Mouse (Mus musculus) adrenal gland, adult (tissue): ENCODE results near the gene Hist1h3c.
"Not testable (repeated sequence)": the region's sequence is repeated elsewhere in the genome, so short reads cannot be mapped to it uniquely, and the experiment has no call there.

Source experiments
- DNase-seq, 2 experiments: peaks; one replicate each; pipeline ENCODE4 v3.0.0; 2022 to 2023; ENCODE audit warnings: low spot score in 1 of 2; ENCODE audit not compliant: inconsistent age in 2 of 2

The Hist1h3c gene

DNA sequence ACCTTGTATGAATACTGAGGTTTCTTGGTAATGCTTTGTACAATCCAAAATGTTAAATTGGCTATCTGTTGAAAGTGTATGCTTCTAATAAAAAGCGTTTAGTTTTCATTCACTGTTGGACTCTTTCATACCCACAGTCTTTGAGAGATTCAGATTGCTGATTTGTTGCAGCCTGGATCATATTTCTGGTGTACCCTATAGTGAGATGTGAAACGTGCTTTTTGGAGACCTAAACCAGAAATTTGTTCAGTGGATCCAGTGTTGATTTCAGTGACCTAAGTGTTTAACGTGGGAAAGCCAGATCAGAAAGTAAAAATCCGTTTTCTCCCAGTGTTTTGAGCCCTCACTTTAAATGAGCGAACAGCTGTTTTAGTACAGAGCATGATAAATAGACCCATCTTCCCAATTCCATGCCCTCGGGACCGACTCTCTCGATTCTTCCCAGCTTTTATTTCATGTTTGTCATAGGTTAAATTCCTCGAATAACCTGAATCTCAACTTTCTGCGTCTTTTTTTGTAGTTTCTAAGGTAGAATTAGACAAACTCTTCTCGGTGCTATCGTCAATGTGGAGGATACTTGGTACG, 5.1 kb downstream of the Hist1h3c start:
- DNase-seq: no peak

DNA sequence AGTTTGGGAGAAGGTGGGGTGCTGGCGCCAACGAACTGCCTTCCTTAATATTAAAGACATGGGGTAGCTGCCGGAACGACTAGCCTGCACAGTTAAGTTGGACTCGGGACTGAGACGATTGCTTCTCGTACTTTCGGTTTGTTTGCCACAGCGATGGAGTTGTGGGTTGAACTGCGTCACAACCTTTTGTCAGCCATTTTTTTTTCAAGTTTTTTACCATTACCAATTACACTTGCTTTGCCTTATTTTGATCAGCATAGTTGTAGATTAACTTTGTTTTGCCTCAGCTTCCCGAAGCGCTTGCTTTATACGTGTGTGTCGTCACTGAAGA, 5.5 kb downstream of the Hist1h3c start:
- no peak for DNase-seq

DNA sequence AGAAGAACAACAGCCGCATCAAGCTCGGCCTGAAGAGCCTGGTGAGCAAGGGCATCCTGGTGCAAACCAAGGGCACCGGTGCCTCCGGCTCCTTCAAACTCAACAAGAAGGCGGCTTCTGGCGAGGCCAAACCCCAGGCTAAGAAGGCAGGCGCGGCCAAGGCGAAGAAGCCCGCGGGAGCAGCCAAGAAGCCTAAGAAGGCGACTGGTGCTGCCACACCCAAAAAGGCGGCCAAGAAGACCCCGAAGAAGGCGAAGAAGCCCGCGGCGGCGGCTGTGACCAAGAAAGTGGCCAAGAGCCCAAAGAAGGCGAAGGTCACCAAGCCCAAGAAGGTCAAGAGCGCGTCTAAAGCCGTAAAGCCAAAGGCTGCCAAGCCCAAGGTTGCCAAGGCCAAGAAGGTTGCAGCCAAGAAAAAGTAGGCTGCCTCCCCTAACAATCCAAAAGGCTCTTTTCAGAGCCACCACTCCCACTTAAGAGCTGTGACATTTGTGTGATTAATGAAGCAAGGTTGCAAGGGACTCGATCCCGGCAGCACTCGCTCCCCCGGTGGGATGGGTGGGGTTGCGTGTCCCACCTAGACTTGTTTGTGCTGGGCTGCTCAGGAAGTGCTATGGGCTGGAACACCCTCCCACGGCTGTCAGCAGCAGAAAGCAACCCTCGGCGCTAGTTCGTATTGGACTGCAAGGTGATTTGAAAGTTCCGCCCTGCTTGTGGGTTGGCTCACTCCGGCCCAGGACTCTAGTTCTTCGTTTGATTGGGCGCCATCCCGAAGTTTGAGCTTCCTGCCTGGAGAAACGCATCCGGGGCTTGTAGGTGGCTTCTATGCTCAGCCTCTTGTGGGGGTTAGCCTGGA, 6.1 kb downstream of the Hist1h3c start:
- peak; percentile 96 to 98 for DNase-seq

DNA sequence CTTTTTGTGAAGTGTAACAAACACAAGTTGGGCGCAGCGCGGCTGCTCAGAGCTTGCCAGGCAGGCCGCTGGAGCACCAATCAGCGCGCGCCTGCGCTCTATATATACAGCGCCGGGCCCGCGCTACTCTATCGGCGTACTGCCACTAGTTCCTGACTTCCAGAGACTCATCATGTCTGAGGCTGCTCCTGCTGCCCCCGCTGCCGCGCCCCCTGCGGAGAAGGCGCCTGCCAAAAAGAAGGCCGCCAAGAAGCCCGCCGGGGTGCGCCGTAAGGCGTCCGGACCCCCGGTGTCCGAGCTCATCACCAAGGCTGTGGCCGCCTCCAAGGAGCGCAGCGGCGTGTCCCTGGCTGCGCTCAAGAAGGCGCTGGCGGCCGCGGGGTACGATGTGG, 6.7 kb downstream of the Hist1h3c start, which contains the start of gene Hist1h1c:
TSS of gene Hist1h1c (plus strand) at position 132 of the 392 bp plus-strand sequence.
- DNase-seq: peak; percentile 94 to 98

DNA sequence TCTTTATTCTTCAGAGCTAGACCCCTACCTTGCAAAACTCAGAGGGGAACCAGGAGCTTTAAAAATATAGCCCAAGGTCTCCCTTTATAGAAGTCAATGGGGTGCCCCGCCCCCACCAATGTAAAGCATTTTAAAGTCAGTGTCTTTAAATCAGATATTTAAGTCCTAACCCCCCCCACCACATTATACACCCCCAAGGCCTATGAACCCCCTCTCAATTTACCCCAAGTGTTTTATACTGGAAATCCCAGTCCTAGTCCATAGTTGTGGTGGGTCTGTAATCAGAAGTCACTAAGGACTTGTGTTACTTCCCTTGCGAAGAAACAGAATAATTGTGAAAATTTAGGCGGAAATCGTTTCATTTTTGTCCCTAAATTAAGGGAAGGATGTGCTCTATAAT, 7.4 kb downstream of the Hist1h3c start:
- peak in 1 of 2 experiments; percentile 57 for DNase-seq

DNA sequence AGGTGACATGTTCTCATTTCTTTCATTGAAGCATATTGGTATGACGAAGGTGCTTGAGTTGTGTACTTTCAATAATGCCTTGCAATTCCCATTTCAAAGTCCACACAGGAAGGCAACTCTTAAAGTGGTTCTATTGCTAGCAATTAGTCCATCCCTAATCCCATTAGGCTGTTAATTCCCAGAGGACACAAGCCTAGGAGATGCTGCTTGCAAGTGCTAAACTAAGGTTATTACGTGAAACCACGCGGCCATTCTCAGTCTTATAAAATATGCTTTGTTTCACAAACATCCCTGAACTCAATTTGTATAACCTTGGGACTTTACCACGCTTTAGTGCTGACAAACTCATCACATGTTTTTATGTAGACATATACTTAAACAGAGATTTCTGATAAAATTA, 8.3 kb downstream of the Hist1h3c start:
- DNase-seq: no peak

DNA sequence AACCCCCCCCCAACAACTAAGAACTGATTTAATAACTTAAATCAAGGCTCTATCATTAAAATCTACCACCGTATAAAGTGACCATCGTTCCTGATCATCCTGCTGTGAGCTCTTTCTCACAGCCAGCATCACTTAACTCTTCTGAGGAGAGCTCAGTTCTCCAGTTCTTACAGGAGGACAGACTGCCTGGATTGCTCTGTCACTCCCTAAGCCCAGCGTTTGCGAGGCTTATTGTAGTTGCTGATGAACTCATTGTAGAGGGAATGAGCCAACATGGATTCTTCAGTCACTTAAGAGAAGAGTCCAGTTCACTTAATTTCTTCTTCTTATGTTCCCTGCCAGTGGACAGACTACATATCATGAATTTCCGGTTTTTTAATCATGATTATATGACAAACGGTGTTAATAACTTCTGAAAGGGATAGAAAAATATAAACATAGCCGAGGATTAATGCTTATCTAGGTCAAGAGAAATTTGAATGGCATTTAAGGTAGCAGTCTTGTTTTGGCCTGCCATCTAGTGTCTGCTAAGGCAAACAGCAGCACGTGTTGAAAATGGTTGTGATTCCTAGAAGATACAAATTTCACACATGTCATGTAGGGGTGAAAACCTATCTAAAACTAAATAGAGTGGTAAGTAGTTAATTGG, 13.1 kb downstream of the Hist1h3c start:
- peak in 1 of 2 experiments; percentile 74 for DNase-seq

DNA sequence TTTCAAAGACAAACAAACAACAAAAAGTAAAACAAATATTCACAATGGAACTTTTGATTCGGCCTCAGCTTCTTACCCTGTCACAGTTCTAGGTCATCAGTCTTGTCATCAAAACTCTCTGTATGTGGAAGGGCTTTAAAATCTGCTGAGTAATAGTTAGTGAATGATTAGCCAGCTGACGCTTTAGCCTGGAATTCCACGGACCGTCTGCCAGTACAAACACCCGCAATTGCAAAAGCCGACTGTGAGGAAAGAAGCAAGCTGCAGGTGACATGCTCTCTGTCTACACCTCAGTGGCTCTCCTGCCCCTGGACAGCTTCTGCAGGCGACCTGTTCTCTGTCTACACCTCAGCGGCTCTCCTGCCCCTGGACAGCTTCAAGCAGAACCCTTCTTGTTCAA, 14.9 kb downstream of the Hist1h3c start:
- DNase-seq: peak in 1 of 2 experiments; percentile 75

DNA sequence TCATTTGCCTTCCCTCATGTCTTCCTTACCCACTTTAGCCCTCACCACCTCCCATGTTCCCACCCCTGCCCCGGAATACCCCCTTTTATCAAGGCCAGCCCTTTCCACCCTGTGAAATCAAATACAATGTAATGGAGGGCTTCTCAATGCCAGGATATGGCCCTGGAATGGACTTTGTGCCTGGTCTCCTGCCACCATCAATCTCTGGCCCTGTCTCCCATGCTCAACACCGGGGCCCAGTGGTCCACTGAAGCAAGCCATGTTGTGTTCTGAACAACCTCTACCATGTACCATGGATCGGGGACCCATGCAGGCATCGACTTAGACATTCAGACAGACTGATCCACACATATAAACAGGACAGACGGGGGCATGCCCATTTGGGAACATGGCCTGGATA, 15.7 kb downstream of the Hist1h3c start:
- no peak for DNase-seq

DNA sequence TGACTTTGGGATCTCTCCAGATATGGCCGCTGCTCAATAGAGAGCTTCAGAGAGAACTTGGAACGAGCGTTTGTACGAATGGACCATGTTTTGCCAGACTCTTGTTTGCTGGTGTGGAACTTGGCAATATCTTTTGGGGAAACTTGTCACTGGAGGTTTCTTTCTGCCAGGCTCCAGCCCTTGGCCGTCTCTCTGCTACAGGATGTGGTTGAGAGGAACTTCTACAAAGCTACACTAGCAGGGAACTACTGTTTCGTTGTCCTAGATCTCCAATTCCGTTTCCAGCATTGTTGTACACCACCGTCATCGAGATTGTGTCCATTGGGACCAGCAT, 16.2 kb downstream of the Hist1h3c start:
- DNase-seq: no peak

DNA sequence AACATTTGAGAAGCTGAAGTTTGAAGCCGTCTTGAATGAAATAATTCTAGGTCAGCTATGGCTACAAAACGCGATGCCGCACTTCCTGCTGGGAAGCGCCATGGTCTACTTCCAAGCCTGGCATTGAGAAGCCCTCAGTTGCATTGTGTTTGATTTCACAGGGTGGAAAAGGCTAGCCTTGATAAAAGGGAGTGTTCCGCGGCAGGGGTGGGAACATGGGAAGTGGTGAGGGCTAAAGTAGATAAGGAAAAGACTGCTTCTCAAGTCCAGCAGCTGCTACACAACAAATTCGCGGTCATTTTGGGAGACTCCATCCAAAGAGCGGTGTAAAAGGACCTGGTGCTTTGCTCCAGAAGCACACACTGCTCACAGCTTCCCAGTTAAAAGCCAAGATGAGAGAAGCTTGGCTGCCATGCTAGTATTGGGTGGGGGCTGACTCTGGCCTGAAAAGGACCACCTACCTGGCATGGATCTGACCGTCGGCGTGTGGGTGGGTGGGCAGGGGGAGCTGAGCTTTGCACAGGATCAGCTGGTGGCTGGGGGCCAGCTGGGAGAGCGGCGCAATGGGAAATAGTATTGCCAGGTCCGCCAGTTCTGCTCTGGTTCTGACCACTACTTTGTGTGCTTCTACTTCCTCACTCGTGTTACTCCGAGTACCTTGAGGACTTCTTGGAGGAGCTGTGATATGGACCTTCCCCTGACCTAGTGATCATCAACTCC, 16.8 kb downstream of the Hist1h3c start:
- no peak for DNase-seq

DNA sequence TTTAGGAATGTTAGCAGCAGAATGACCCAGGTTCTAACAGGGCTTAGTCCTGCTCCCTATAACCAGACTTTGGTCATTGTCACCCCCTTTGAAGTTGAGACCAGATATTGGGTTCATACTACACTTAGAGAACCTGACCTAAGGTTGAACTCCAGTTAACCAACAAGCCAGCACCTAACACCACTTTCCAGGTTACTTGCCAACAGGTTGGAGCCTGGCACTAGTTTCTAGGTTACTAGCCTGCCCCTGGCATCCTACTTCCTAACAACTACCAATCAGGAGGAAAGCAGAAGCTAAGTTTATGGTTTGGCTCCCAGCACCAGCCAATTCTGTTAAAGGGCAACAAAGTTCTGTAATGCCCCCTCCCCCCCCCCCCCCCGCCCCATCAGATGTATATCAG, 20.2 kb downstream of the Hist1h3c start:
- DNase-seq: no peak

DNA sequence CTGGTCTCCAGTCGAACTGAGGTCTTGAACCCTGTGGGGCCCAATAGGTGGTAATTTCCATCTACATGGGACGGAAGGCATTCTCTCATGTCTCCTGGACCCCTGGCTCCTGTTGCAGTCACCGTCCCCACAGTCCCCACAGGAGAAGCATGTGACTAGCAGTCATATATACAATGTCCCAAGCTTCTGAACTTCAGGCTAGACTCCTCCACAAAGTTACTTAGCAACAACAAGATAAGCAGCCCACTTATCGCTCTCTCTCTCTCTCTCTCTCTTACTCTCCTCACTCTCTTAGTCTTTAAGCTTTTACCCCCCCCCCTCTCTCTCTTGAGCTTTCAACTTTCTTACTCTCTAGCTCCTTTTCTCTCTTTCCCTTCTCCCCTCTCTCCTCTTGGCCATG, 21.2 kb downstream of the Hist1h3c start:
- DNase-seq: no peak

DNA sequence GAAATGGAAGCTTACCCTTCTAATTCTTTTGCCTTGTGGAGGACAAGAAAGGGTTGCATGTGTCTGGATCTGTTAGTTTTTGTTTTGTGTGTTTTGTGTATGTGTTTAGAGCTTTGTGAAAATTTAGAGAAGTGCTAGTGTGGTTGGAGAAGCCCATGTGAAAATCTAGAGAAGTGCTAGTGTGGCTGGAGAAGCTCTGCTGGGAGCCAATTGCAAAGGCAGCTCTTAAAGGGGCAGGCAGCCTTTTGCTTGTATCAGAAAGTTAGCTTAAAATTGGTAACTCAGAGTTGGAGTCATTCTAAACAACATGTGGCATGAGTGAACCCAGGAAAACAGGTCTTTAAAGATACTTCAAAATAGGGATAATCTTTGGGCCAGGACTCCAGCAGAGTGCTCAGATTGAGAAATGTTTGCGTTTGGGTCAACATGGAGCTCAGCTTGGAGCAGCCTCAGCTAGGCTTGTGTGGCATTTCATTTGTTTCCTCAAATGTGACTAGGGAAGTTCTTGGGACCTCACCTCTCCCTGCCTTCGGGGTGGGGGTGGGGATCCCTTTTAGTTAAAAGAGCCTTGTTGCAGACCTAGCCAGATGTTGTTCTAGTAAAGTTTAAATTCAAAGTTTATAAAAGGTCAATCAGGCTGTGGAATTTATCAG, 27.7 kb downstream of the Hist1h3c start:
- not testable (repeated sequence) for DNase-seq

DNA sequence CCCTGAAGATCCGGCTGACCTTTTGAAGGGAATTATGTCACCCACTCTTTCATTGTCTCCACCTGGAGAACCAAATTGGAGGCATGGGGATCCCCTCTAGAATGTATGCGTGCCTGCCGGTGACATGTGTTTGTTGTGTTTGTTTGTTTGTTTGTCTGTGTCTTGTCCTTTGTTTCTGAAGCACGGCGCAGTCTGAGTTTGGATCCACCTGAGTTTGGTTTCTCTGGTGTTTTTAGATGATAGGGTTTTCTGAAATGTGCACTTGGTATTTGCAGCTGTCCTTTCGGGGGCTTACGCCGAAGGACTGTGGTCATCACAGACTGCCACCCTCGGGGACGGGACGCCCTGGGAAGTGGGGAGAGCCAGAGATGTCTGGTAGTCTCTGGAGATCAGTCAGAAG, 28.2 kb downstream of the Hist1h3c start:
- no peak for DNase-seq

DNA sequence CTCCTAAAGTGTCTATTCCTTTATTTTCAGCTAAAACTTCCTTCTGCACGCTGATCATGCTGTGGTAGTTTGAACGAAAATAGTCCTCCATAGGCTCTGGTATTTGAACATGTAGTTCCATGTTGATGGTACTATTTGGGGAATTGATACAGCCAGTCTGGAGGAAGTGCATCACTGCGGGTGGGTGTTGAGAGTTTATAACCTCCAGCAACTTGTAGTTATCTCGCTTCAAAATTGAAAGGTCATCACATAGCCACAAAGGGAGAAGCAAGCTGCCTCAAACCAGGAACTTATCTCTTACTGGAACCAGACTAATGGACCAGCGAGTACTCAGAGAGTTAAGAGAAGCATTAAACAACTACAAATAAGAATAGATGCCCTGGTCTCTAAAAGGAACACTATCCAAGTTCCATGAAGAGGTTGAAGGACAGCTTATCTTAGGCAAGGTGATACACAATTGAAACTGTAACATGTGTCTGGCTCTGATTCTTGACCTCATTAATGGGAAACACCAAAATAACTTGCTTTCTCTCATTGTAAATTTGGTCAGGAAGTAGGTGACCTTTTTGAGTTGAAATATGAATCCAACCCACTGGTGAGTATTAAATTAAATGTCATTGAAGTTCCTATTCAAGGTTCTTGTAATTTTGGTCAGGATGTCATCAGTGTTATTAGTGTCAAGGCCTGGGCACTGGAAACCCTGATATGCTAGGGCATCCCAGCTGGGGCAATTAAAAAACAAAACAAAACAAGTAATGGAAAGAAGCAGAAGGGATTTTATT, 28.9 kb downstream of the Hist1h3c start:
- DNase-seq: peak in 1 of 2 experiments; percentile 66

DNA sequence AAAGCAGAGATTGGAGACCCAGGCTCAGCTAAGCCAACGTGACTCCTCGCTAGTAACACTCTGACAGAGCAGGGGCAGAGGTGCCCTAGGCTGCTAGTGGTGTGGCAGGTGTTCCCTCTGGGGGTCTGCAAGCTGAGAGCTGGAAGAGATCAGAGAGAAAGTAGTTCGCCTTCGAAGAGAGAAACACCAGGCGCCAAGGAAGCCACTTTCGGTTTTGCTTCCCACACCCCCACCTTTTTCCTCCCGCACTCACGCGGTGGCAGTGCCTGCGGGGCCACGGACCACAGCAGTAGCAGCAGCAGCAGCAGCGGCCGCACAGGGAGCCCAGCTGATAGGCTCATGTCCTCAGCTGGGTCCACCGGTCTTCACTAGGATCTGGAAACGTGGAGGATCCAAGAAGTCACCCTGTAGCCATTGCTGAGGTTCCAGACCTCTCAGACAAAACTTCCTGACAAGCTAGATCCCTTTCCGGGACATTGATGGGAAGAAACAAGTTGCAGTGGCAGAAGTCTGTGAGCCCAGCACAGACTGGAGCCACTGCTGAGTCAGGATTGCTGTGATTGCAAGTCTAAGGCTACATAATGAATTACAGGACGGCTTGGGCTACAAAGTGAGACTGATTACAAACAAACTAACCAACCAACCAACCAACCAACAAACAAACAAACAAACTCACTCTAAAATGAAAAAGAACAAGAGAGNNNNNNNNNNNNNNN, 34.9 kb downstream of the Hist1h3c start, which contains the start of gene Hfe:
TSS of gene Hfe (minus strand) at position 481 of the 716 bp plus-strand sequence.
- DNase-seq: peak; percentile 77 to 92

DNA sequence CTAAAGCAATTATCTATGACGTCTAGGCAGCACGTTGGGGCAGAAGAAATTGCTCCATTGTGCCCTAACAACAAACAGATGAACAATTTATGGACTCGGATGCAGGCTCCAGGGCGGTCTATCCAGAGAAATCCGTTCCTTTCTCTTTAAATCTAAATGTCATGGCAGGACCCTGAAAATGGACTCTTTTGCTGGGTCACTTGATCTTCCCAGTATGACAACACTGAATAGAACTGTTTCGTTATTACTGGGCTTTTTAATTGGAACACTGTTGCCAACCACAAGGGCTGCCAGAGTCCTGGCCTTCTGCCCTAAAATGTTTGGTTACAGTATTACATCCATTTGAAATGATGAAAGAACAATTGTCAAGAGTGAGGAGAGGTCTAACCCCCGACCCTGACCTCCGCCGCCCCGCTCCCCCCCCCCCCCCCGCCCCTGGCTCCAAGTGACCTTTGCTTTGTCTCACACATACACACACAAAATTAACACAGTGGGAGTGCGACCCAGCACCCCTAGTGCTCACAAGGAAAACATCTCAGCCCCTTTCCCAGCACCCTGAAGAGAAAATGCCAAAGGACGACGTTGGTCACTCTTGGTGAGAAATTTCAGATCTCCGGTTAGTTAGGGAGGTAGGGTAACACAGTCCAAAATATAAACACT, 35.6 kb downstream of the Hist1h3c start:
- DNase-seq: peak in 1 of 2 experiments; percentile 73

DNA sequence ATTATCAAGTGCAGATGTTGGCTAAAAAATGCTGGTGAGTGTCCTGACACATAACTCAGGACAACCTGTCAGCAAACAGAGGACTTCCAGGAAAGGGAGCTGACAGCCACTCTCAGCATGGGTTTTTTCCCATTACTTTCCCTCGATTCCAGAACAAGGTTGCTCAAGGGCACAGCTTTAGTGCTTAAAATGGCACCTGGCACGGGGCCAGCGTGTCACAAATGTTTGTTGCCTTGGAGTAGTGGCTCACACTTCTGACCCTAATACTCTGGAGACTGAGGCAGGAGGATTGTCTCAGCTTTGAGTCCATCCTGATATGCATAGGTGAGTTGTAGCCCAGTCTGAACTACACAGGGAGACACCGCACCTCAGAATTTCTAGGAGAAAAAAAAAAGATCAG, 36.7 kb downstream of the Hist1h3c start:
- DNase-seq: peak in 1 of 2 experiments; percentile 56
